Mouse (Mus musculus) hematopoietic stem cell, adult 5-6 weeks (primary cell): Measurements from ENCODE around the gene Pde4c. TPM values are rescaled to one million over a fixed set of nuclear protein-coding genes. Genes with fewer than 3 reads are reported as not detected.

ENCODE experiments used
- ATAC-seq, 2 experiments: fragments of 125-278 bp in 1 of 2; replicated peaks in 1 of 2; 2 replicates each; pipeline ENCODE4 v1.8.0; 2016 to 2017; ENCODE audit warnings: inconsistent platforms in 2 of 2, mild to moderate bottlenecking in 2 of 2, moderate number of reproducible peaks in 2 of 2, low read depth in 1 of 2, moderate TSS enrichment in 1 of 2; ENCODE audit not compliant: low FRiP score in 2 of 2, poor library complexity in 2 of 2, severe bottlenecking in 2 of 2, insufficient read depth in 1 of 2, low TSS enrichment in 1 of 2
- total RNA-seq: library from RNA; stranded (forward); fragments of 172-1452, 232-1000 nt; gene quantifications from 2 replicates; pipeline ENCODE4 v1.2.3, GENCODE M21; 2017

Gene Pde4c
- total RNA-seq, 1 experiment from 2014 or later: 1.0 TPM

GRCm38 (mm10) chr8:70768231-70768776 lies 44.8 kb downstream of the Pde4c start:
- ATAC-seq: no peak

- ATAC-seq: no peak
Observed at GRCm38 (mm10) chr8:70768956-70769355, 45.4 kb downstream of the Pde4c start.

- peak; percentile 86 to 90 for ATAC-seq
Observed at GRCm38 (mm10) chr8:70769359-70769758, 45.8 kb downstream of the Pde4c start.

GRCm38 (mm10) chr8:70769858-70770257 lies 46.3 kb downstream of the Pde4c start:
- no peak for ATAC-seq

- no peak for ATAC-seq
Observed at GRCm38 (mm10) chr8:70770748-70771147, 47.2 kb downstream of the Pde4c start.

GRCm38 (mm10) chr8:70771217-70771616 lies 47.7 kb downstream of the Pde4c start:
- ATAC-seq: no peak

- no peak for ATAC-seq
Observed at GRCm38 (mm10) chr8:70772075-70772474, 48.6 kb downstream of the Pde4c start.

GRCm38 (mm10) chr8:70772890-70773289 lies 49.4 kb downstream of the Pde4c start:
- no peak for ATAC-seq

GRCm38 (mm10) chr8:70773410-70773809 lies 49.9 kb downstream of the Pde4c start:
- ATAC-seq: no peak

GRCm38 (mm10) chr8:70773833-70774232 lies 50.3 kb downstream of the Pde4c start:
- no peak for ATAC-seq

- ATAC-seq: no peak
Observed at GRCm38 (mm10) chr8:70774740-70775139, 51.2 kb downstream of the Pde4c start.

- no peak for ATAC-seq
Observed at GRCm38 (mm10) chr8:70775227-70775626, 51.7 kb downstream of the Pde4c start.

- no peak for ATAC-seq
Observed at GRCm38 (mm10) chr8:70775851-70776495, 52.5 kb downstream of the Pde4c start.

GRCm38 (mm10) chr8:70776496-70777444 lies 53.2 kb downstream of the Pde4c start, which contains the start of gene Pik3r2:
TSS of gene Pik3r2 (minus strand) at chr8:70776713.
- ATAC-seq: peak; percentile 86

- no peak for ATAC-seq
Observed at GRCm38 (mm10) chr8:70780093-70780492, 56.6 kb downstream of the Pde4c start.

- no peak for ATAC-seq
Observed at GRCm38 (mm10) chr8:70786291-70787050, 63.0 kb downstream of the Pde4c start.

- no peak for ATAC-seq
Observed at GRCm38 (mm10) chr8:70787051-70787445, 63.5 kb downstream of the Pde4c start.
